Mouse (Mus musculus): ENCODE results near the gene Mical1.

DNA sequence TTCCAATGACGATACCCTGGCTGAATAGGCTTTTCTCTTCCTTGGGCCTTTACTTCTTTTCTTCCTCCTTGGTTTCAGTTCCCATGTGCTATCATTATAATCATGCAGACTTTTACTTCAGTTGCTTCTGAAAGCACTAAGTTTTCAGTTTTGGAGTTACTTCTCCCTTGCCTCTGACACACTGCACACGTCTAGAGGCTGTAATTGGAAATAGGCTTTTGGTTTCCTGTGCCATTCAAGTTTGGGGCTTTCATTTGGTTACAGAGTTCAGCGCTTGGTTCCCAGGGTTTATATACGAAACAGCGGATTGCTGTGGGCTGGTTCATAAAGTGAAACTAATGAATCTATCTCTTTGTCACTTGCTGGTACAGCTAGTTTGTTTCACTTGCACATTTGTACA lies 53.9 kb downstream of the Mical1 start:
- TF ChIP-seq TAL1 (conservative IDR thresholded peaks at IDR 0.05; ENCODE audit: low read depth, low read length): no peak
- no peak for TF ChIP-seq CTCF (IDR thresholded peaks at IDR 0.05; ENCODE audit: low read depth, low read length)
- TF ChIP-seq POLR2AphosphoS5 (IDR thresholded peaks at IDR 0.05; ENCODE audit: insufficient replicate concordance, low read depth, low read length): no peak

Measured in G1E (cell line).